Mouse (Mus musculus): ENCODE data around the gene Atp6v1c2.

The Atp6v1c2 gene

DNA sequence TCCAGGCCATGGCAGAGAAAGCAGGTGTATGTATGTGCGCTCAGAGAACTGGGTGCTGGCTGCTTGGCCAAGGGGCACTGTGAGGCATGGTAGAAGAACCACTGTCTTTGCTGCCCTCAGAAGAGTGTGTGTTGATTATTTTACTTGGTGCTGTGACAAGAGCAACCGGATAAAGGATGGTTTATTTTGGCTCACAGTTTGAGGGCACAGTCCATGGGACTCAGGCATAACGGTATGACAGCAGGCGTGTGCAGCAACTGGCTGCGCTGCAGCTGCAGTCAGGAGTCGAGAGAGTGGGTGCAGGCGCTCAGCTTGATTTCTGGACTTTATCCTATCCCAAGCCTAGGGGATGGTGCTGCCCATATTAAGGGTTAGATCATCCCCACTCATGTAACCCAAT is 70.7 kb downstream of the Atp6v1c2 start:
- no peak for DNase-seq (ENCODE audit: low read depth, low spot score)

DNA sequence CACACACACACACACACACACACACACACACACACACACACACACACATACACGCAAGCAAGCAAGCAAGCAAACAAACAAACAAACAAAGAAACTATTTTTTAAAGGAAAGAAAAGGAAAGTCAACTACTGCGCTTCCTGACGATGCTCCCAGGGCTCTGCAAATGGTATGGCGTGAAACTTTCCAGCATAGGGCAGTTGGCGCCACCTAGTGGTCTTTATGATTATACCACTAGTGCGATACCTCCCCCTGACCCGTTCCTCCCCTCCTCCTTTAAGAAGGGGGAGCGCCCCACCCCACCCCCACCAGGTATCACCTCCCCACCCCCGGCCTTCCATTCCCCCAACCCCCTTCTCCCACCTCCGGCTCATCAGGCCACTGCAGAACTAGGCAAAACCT is 72.3 kb downstream of the Atp6v1c2 start:
- peak; percentile 44 for DNase-seq (ENCODE audit: low read depth, low spot score)

DNA sequence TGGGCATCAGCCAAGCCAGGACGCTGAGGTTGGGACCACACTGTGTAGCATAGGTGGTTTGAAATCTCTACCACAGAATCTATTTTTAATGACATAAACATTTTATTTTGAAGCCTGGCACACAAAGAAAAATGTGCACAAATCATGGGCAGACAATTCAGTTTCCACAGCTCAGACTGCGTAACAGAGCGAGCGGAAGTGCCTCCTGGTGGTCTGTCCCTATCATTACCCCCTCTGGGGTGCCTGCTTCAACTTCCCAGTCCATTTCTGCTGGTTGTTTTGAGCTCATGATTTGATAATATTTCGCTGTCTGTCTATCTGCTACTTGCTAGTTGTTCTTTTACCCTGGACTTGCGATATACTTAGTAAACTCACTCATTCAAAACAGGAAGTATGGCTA is 73.6 kb downstream of the Atp6v1c2 start:
- DNase-seq (ENCODE audit: low read depth, low spot score), result no peak

DNA sequence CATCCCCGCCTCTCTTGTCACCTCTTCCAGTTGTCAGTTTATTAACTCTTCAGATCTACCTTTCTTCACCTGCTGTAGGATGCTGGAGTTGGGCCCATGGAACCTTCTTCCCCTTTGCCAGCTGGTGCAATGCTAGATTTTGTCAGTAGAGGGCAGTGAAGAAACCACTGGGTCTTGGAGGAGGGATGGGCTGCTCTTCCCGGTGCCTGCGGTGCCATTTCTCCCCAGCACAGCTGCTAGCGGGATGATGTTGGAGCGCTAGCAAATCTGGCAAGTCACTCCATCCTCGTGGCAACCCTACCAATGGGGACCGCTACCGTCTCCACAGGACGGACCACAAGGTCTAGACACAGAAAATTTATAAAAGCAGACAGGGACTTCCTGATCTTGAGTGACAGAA is 76.1 kb downstream of the Atp6v1c2 start:
- peak; percentile 64 for DNase-seq (ENCODE audit: low read depth, low spot score)

DNA sequence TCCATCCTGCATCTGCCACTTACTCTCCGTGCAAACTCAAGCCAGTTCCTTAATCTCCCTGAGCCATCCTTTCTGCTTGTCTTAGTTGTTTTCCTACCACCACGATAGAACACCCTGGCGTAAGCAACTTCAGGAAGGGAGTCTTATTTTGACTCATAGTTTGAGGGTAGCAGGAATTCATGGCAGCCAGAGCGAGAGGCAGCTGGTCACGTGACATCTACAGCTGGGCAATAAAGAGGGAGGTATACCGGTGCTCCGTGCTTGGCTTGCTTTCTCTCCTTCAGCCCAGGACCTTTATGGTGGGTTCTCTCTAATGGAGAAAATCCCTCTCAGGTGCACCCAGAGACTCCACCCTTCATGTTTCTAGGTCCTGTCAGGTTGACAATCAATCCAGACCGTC is 78.2 kb downstream of the Atp6v1c2 start:
- DNase-seq (ENCODE audit: low read depth, low spot score), result no peak

DNA sequence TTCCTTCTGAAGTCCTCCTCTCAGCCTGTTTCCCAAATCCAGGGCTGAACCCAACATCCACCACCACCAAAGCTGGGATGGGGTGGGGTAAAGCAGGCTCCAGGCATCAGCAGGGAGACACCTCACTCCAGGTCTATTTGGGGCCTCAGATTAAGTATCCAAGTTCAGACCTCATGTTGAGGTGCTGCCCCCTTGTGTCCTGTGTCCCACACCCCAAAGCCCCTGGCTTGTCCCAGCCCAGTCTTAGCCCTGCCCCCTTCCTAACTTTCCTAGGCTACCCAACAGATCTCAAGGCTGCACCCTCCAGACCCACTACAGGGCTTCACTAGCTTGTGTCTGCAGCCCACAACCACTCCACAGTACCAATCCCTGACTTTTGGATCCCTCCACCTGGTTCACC is 87.1 kb downstream of the Atp6v1c2 start:
- DNase-seq (ENCODE audit: low read depth, low spot score), result no peak

DNA sequence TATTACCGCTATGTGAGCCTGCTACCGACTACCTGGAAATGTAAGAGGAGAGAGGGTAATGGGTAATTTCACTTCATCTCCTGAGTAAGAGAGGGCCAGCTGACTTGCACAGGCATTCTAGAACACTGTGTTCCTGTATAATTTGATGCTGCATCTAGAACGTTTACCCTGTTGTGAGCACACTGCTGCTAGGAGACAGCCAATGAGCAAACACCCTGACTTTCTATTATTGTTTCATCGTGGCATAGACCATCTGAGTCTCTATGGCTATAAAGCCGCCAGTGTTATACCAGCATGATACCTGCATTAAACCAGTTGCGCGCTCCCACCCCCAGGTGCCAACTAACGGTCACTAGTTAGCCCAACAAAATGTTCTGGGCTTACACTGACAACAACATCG is 87.5 kb downstream of the Atp6v1c2 start:
- no peak for DNase-seq (ENCODE audit: low read depth, low spot score)

DNA sequence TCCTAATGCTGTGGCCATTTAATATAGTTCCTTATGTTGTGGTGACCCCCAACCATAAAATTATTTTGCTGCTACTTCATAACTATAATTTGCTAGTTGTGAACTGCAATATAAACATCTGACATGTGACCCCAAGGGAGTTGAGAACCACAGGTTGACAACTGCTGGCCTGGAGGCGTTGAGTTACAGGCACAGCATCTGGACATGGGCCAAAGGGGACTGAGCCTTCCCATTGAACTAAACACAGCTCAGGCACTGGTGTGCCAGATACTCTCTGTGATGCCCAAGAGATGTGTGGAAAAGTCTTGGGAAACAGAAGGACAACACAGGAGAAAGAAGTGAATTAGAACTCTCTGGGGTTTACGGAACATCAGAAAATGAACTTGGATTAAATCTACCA is 88.1 kb downstream of the Atp6v1c2 start:
- no peak for DNase-seq (ENCODE audit: low read depth, low spot score)

DNA sequence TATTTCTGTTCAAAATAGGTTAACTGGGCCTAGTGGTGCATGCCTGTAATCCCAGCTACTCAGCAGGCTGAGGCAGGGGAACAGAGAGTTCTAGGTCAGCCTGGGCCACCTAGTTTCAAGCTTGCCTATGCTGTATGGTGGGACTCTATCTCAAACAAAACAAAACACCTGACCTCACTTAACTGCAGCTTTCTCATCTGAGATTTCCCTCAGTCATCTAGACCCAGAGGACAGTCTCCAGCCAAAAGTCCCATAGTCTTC is 89.8 kb downstream of the Atp6v1c2 start:
- no peak for DNase-seq (ENCODE audit: low read depth, low spot score)

DNA sequence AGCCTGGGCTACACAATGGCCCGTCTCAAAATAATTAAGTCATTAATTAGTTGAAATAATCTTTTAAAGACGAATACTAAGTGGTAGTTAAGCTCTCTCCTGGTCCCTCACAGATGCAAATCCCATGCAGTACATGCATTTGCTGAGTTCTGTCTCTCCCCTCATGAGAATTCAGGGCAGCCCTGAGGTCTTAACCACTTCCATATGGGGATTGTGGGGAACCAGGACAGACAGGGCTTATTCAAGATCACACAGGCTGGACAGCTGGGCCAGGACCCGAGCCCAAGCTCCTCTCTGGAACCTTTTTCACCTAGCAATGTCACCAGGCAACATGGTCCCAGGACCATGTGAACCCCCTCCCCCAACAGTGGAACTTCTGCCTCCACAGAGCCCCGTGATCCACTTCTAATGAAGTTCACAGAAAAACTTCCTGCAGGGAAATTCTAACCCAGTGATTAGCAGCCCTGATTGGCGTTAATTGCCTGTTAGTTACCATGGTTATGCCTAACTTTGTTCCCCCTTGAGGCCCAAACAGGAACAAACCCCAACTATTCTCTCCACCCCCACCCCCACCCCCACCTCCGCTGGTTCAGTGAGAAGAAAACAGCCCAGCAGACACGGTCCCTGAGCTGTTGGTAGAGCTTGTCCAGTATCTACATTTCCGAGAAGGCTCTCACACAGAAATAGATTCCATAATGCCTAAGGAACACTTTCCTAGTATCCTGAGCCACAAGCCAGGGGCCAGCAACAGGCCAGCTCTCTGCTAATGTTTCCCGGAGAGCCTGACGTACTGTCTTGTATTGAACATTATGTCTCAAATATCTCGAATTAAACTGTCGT is 90.4 kb downstream of the Atp6v1c2 start:
- DNase-seq (ENCODE audit: low read depth, low spot score), result no peak

DNA sequence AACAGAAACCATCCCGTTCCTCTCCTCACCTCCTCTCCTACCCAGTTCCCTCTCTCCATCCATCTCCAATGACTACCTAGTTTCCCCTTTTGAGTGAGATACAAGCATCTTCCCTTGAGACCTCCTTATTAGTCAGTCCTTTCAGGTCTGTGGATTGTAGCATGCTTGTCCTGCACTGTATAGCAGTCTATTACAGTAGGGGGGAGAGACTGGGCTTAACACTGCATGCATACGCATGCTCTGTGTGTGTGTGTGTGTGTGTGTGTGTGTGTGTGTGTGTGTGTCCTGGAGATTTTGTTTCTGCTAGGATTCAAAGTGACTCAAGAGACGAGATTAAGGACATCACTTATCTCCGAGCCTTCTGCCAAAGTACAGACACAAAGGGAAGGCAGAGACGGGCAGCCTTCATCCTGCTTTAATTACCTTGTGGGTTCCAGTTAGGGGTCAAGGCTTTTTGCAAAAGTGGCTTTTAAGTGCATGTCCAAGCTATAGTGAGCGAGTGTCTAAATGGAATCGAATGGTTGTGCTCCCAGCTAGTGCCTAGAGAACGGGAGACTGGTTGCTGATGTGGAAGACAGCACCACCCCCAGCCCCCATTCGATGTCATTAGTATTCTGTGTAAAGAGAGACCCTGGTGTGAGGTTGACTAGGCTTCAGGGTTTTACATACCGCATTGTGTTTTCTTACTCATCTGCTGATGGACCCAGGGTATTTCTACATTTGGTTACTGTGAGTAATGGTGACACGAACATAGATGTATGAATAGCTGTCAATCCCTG is 93.4 kb downstream of the Atp6v1c2 start:
- no peak for DNase-seq (ENCODE audit: low read depth, low spot score)

All from embryo, embryonic 11.5 days (tissue).